Mouse (Mus musculus): Measurements from ENCODE around the gene Cradd.

DNA sequence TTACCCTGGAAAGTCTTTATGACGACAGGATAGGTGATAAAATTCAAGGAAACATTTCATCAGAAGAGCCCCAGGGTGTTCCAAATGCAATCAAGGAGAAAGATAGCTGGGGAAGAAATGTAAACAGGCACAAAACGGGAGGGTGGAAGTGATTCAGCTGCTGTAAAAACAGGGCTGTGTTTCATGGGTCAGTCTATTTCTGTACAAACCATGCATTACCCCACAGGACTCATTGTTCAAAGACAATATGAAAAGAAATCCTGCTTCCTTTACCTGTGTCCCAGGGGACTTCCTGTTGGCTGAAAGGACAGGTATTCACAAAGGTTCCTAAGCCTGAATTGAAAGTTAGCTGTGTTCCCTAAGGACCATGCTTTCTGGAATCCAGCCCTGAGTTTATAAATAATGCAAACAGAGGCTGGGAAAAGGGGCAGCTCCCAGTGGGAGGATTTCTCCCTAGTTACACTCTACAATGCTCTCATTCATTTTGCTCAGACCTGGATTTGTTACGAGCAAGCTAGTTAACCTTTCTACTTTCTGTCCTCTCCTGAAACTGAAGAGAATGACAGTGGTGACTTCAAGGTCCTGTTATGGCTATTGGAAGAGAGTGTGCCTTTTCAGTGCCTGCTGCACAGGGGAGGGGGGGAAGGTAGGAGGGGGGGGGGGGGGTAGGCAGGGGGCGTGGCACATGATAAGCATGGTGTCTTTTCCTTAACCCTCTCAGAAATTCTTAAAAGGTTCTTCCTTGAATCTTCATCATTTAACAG, 13.0 kb upstream of the Cradd start:
- TF ChIP-seq GATA1 (IDR thresholded peaks at IDR 0.05; ENCODE audit: low read length) (no peak), TAL1 (IDR thresholded peaks at IDR 0.05; ENCODE audit: low read length) (no peak)
